Mouse (Mus musculus) adrenal gland, postnatal 36 days (tissue): ENCODE measurements at regions not wholly inside any gene's neighbourhood (a gene's known extent, or its start where the extent isn't known, plus 50 kb on each side); places are given as distances from the start of the nearest gene placed in this dataset.

ENCODE experiments used
- DNase-seq, 2 experiments: peaks; one replicate each; pipeline ENCODE4 v3.0.0; 2021; ENCODE audit warnings: mixed read lengths in 1 of 2

GRCm38 (mm10) chr4:67378632-67379031 is 551.2 kb downstream of the Tlr4 start:
- peak; percentile 2 to 4 for DNase-seq

- DNase-seq: no peak
Observed at GRCm38 (mm10) chr4:67387834-67388233, 560.5 kb downstream of the Tlr4 start.

DNA sequence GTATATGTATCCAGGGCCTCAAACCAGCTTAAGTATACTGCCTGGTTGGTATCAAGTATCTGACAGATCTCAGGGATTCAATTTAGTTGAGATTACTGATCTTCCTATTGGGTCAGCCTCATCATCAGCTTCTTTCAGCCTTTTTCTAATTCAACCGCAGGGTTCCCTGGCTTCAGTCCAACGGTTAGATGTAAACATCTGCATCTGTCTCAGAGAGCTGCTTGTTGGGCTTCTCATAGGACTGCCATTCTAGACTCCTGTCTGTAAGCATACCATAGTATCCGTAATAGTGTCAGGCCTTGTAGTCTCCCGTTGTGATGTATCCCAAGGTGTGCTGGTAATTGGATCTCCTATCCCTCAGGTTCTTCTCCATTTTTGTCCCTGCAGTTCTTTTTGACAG is 575.6 kb downstream of the Tlr4 start:
- DNase-seq: no peak

GRCm38 (mm10) chr4:67424064-67424463 is 596.7 kb downstream of the Tlr4 start:
- peak in 1 of 2 experiments; percentile 3 for DNase-seq

DNA sequence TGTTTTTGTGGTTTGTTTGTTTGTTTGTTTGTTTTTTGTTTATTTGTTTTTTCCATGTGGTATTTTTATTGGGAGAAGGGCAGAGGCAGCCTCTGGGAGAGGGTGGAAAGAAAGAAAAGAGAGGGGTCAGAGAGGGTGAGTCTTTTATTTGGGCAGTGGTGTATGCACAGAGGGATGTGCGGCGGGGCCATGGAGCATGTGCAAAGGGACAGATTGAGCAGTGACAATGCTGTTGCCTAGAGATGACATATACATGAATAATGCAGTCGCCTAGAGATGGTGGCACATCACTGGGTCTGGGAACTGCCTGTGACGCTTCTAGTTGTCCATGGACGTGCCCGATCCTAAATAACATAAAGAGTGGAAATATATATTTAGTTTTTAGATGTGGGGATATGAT is 598.3 kb downstream of the Tlr4 start:
- DNase-seq: no peak

DNA sequence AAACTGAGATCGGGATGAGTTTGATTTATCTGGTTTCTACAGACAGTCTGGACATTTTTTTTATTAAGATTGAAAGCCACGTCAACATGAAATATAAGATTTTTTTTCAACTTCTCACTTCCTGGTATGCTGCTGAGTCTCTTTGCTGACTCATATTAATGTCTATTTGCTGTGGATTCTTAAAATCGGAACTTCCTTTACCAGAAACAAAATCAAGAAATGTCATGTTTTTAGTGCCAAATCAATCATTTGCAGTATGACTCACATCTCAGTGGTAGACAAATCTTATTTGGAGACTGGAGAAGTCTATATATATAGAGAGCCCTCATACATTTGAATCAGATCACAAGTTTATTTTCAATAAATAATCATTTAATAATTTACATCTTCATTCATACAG is 620.5 kb downstream of the Tlr4 start:
- no peak for DNase-seq

DNA sequence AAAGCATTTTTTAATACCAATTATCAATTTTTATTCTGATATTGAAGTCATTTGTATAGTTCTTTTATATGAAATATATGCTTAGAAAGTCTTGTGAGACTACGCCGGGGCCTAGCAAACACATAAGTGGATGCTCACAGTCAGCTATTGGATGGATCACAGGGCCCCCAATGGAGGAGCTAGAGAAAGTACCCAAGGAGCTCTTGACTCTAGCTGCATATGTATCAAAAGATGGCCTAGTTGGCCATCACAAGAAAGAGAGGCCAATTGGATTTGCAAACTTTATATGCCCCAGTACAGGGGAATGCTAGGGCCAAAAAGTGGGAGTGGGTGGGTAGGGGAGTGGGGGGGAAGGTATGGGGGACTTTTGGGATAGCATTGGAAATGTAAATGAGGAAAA is 632.5 kb downstream of the Tlr4 start:
- DNase-seq: peak in 1 of 2 experiments; percentile 1

DNA sequence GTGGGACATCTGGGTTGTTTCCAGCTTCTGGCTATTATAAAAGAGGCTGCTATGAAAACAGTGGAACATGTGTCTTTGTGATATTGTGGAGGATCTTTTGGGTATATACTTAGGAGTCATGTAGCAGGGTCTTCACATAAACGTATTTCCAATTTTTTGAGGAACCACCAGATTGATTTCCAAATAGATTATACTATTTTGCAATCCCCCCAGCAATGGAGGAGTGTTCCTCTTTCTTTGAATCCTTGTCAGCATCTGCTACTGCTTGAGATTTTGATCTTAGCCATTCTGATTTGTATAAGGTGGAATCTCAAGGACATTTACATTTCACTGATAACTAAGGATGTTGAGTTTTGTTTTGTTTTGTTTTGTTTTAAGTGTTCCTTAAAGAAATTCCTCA is 645.6 kb downstream of the Tlr4 start:
- no peak for DNase-seq

DNA sequence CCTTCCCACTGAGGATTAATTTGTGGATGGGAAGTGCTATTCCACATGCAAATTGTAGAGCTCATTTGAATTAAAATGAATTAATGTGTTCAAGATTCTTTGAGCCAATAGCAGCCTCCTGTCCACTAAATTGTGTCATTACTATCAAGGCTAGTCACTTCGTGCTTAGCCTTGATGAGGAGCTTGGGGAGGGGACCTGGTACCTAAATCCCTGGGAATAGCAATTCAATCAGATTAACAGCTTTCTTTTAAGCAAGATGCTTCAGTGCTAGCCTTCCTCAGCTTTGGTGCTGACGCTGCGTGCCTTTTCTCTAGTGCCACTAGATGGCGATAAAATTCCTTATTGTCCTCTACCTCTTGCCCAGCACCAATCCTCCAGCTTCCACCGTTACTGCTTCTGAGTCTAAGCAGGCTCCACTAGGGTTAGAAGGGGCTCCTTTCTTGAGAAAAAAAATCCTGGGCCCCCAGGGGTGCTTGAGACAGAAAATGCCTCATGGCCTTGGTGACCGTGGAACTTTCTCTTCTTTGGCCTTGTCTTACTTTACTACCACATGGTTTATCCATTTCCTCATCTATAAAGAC is 650.0 kb downstream of the Tlr4 start:
- peak; percentile 2 to 11 for DNase-seq

- no peak for DNase-seq
Observed at GRCm38 (mm10) chr4:67478081-67478480, 650.7 kb downstream of the Tlr4 start.

GRCm38 (mm10) chr4:67522235-67522634 is 694.9 kb downstream of the Tlr4 start:
- DNase-seq: no peak

- no peak for DNase-seq
Observed at GRCm38 (mm10) chr4:67523158-67523557, 695.8 kb downstream of the Tlr4 start.

GRCm38 (mm10) chr4:67529586-67529985 is 702.2 kb downstream of the Tlr4 start:
- no peak for DNase-seq

GRCm38 (mm10) chr4:67539466-67539865 is 712.1 kb downstream of the Tlr4 start:
- DNase-seq: no peak

- no peak for DNase-seq
Observed at GRCm38 (mm10) chr4:67546013-67546412, 718.6 kb downstream of the Tlr4 start.

DNA sequence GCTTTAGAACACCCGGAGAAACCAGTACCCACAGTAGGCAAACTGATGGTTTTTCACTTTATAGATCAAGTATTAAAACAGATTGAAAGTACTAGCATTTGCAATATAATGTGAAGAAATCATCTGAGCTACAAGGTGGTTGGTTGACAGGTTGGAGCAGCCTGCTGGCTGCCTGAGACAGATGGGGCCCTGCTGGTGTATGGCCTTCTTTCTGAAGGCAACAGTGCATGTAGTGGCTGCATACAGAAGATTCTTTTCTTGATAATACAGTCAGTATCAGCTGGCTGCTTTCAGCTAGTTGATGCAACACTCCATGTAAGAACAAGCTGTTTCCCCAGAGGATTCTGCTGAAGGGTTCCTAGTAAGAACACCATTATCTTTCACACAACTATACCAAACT is 720.6 kb downstream of the Tlr4 start:
- DNase-seq: no peak

GRCm38 (mm10) chr4:67553511-67553910 is 726.1 kb downstream of the Tlr4 start:
- no peak for DNase-seq

- no peak for DNase-seq
Observed at GRCm38 (mm10) chr4:67574816-67575215, 747.4 kb downstream of the Tlr4 start.

DNA sequence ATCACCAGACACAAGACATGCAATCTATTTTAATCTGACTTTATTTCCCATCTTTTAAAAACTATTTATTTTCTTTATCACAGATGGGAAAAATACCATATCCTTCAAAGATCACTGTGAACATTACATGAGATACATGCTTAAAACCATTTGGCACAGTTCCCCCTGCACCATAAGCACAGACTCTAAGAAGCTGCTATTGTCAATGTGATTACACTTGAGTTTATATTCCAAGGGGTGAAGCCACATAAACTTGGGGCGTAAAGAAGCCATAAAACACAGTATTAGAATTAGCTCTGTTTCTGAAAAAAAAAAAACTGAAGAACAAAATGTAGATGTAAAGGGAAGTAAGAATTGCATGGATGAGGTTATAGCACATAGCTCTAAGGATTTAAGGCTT is 762.1 kb downstream of the Tlr4 start:
- DNase-seq: no peak

GRCm38 (mm10) chr4:67589976-67590727 is 762.8 kb downstream of the Tlr4 start:
- no peak for DNase-seq

GRCm38 (mm10) chr4:67607166-67607565 is 779.8 kb downstream of the Tlr4 start:
- DNase-seq: no peak

DNA sequence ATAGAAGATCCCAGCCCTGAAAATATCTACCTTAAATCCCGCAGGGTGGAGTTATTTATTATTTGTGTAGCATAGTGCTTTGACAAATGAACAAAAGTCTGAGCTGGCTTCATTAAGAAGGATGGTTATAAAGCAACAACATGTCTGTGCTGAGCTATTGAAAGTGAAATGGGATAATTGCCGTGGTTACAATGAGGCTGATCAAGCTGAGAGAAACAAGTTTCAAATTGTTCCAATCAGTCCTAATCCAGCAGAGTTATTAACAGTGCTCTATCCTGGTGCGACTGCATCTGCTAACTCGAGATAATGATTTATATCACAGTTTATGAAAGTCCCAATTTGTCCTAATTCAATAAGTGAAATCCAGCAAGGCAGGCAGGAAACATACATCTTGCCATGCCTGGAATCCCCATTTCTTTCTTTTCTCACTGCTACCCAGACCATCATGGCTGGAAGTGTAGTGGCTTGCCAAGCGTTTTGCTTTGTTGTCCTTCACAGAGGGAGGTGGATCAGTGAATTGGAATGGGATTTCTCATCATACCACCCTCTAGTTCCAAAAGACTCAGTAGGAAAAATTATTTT is 787.2 kb downstream of the Tlr4 start:
- no peak for DNase-seq

DNA sequence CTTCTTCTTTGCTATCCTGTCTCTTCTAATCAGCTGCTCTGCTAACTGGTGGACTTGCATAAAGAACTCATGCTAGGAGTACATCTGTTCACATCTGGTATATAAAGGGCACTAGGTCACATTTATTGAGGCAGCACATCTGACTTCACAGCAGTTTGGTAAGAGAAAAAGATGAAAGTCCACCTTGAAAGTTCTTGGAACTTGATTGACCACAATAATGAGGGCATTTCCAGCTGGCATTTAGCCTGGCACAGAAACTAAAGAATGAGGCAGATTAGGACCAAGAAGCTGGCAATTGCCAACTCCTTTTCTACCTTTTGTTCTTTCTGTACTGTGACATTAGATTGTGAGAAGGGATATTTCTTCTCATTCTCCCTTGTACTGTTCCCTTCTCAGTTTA is 799.3 kb downstream of the Tlr4 start:
- DNase-seq: no peak

GRCm38 (mm10) chr4:67646090-67646489 is 818.7 kb downstream of the Tlr4 start:
- DNase-seq: no peak
